Comparison of ENCODE assay signal across 29 mouse cellular contexts in the genomic region with DNA sequence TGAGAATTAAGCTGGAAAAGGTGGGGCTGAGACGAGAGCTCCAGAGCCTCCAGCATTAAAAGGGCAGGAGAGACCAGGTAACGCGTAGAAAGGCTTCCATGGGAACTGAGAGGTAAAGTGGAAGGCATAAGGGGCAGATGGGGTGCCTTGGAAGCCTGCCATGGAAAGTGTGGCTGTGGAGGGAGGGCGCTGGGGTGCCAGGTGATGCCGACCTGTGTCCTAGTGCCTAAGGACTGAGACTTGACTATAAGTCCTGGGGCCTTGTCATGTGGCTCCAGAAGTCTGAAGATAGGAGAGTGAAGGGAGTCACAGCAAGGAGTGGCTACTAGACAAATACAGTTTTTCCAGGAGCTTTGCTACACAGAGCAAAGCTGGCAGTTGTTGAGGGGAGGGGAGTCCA. TPM values are rescaled to one million over a fixed set of nuclear protein-coding genes. Genes with fewer than 3 reads are reported as not detected.
DNase-seq lines count a peak whose midpoint lies in the region; ATAC-seq lines count a peak whose summit lies in the region.
"Had no signal": no experiment of that assay in that cellular context is flagged by ENCODE, and none has a peak within 500 bp of the region (broad histone marks: within the 10 kb centered on the region; RNA-seq: fewer than 3 reads in every experiment).

No protein-coding gene starts in this region.

- WGBS in limb, embryonic 13.5 days: 75% methylated on average over 5 of the region's 5 CpGs
- 89% methylated on average over 5 of the region's 5 CpGs for WGBS in limb, embryonic 10.5 days

- no peak overlapping the region for H3K4me2 ChIP-seq in limb, embryonic 13.5 days (replicated peaks)
- H3K4me2 ChIP-seq: embryonic facial prominence, embryonic 13.5 days; forebrain, embryonic 15.5 days; heart, embryonic 15.5 days; limb, embryonic 15.5 days; liver, embryonic 13.5 days had no signal

- no peaks in the 10 kb centered on the region for H3K27me3 ChIP-seq in limb, embryonic 13.5 days
- H3K27me3 ChIP-seq in limb, embryonic 10.5 days (ENCODE audit: low read depth, poor library complexity, severe bottlenecking): no peaks in the 10 kb centered on the region
- H3K27me3 ChIP-seq: embryonic facial prominence, embryonic 13.5 days; forebrain, embryonic 15.5 days; heart, embryonic 15.5 days; limb, embryonic 15.5 days; liver, embryonic 13.5 days had no signal

- H3K9me3 ChIP-seq in limb, embryonic 13.5 days: no peaks in the 10 kb centered on the region
- H3K9me3 ChIP-seq in limb, embryonic 10.5 days (replicated peaks): no peaks in the 10 kb centered on the region
- H3K9me3 ChIP-seq: embryonic facial prominence, embryonic 13.5 days; forebrain, embryonic 10.5 days; forebrain, embryonic 15.5 days; heart, embryonic 10.5 days; heart, embryonic 15.5 days; limb, embryonic 15.5 days; liver, embryonic 13.5 days had no signal

- H3K9ac ChIP-seq in limb, embryonic 13.5 days: 0 out of 2 replicates have a peak overlapping the region, but pooled peaks have one; percentile 8
- H3K9ac ChIP-seq: embryonic facial prominence, embryonic 13.5 days; forebrain, embryonic 15.5 days; heart, embryonic 15.5 days; limb, embryonic 15.5 days; liver, embryonic 13.5 days had no signal

- H3K27ac ChIP-seq in limb, embryonic 13.5 days: no peak overlapping the region
- H3K27ac ChIP-seq in limb, embryonic 10.5 days: no peak overlapping the region
- H3K27ac ChIP-seq: embryonic facial prominence, embryonic 13.5 days; forebrain, embryonic 15.5 days; heart, embryonic 15.5 days; kidney, postnatal 0 days; limb, embryonic 15.5 days; liver, embryonic 13.5 days; macrophage had no signal

- peaks cover 35% of the 10 kb centered on the region for H3K4me1 ChIP-seq in limb, embryonic 13.5 days
- H3K4me1 ChIP-seq in limb, embryonic 10.5 days: peaks cover 17% of the 10 kb centered on the region

- ATAC-seq in limb, embryonic 13.5 days (ENCODE audit: low FRiP score, low read depth): no peak
- no peak for ATAC-seq in megakaryocyte, adult 5-6 weeks (ENCODE audit: poor library complexity, severe bottlenecking)
- ATAC-seq: forebrain, embryonic 15.5 days; hindbrain, embryonic 16.5 days; intestine, embryonic 16.5 days; midbrain, embryonic 16.5 days had no signal

- H3K4me3 ChIP-seq in limb, embryonic 13.5 days: no peak overlapping the region
- no peak overlapping the region for H3K4me3 ChIP-seq in limb, embryonic 10.5 days
- H3K4me3 ChIP-seq: embryonic facial prominence, embryonic 13.5 days; forebrain, embryonic 10.5 days; forebrain, embryonic 15.5 days; heart, embryonic 10.5 days; heart, embryonic 15.5 days; limb, embryonic 15.5 days; liver, embryonic 13.5 days had no signal

- no peak for DNase-seq in limb, embryonic 10.5 days (ENCODE audit: low spot score)
- DNase-seq in cerebellum, adult 8-10 months: peak; percentile 48
- DNase-seq in cerebellum, postnatal 25 days: peak; percentile 62 to 76
- DNase-seq in gastrocnemius, adult 8-10 months (ENCODE audit: low spot score in 2 of 2): no peak
- no peak for DNase-seq in frontal cortex, postnatal 25 days (ENCODE audit: low spot score in 2 of 2)
- DNase-seq: adrenal gland, adult 8-10 months; gastrocnemius, postnatal 10 days; heart, adult 11 months; kidney, adult 8-10 months; kidney, postnatal 4 days; liver, embryonic 13.5 days; lung, adult 2 months; lung, postnatal 10 days; right cerebral cortex, postnatal 25 days; thymus, adult 2 months; thymus, postnatal 36 days had no signal

- H3K36me3 ChIP-seq in limb, embryonic 13.5 days: no peaks in the 10 kb centered on the region
- H3K36me3 ChIP-seq in limb, embryonic 10.5 days: no peaks in the 10 kb centered on the region
- H3K36me3 ChIP-seq: embryonic facial prominence, embryonic 13.5 days; forebrain, embryonic 10.5 days; forebrain, embryonic 15.5 days; heart, embryonic 15.5 days; limb, embryonic 15.5 days; liver, embryonic 13.5 days had no signal

RNA-seq across cellular contexts. Expression of gene Rapgef1, which starts 32.4 kb away (rescaled TPM):
- 15.2 and 15.9 TPM in 2 replicates for polyA plus RNA-seq in limb, embryonic 13.5 days (2015; fragmentation: Nextera tagmentation; extraction: Ambion mirVana)
- polyA plus RNA-seq in limb, embryonic 10.5 days (2016; fragmentation: Nextera tagmentation; extraction: Ambion mirVana): 17.2 and 18.1 TPM in 2 replicates
- total RNA-seq in megakaryocyte, adult 5-6 weeks (2015): 20.1 and 20.2 TPM in 2 replicates
- 22.7 and 22.8 TPM in 2 replicates for total RNA-seq in megakaryocyte, adult 5-6 weeks (2017)
- total RNA-seq in gastrocnemius, adult 8-10 months (2022): 100 to 1,000 TPM; 152 to 187 (median 158) TPM

Comparison
In these comparisons a context has a peak if more than half of its experiments do, and no peak if none do; other contexts are left out.
1. DNase-seq: peak in cerebellum, adult 8-10 months (single experiment) and cerebellum, postnatal 25 days (2 of 2); none in limb, embryonic 10.5 days (single experiment), gastrocnemius, adult 8-10 months (0 of 2) and frontal cortex, postnatal 25 days (0 of 2).
2. RNA of gene Rapgef1, which starts 32.4 kb away (total RNA-seq): 152 to 187 TPM in gastrocnemius, adult 8-10 months; 20.1 to 22.8 TPM in megakaryocyte, adult 5-6 weeks; every median in the first group is over 4 times any median in the second.